Mouse (Mus musculus) intestine, embryonic 14.5 days (tissue): Measurements from ENCODE around the gene Bcl3. TPM values are rescaled to one million over a fixed set of nuclear protein-coding genes. Genes with fewer than 3 reads are reported as not detected.

Experiments
- ATAC-seq: fragments of 200-750 bp; cut with Nextera tagmentation; replicated peaks from 2 replicates; pipeline ENCODE4 v1.8.0; 2017; ENCODE audit warnings: low read depth, moderate number of reproducible peaks, moderate TSS enrichment, moderate library complexity; ENCODE audit not compliant: low FRiP score, low TSS enrichment
- DNase-seq: peaks from one replicate; pipeline ENCODE4 v3.0.0-alpha.2; 2018; ENCODE audit warnings: low spot score
- H3K27ac ChIP-seq: fragments of 300-500 bp; sonication (generic); 2 replicates; pipeline ENCODE4 v1.5.1; 2014; ENCODE audit warnings: low read depth, mild to moderate bottlenecking, control low read depth
- H3K27me3 ChIP-seq: fragments of 300-500 bp; sonication (generic); replicated peaks from 2 replicates; pipeline ENCODE4 v1.6.1; 2014; ENCODE audit warnings: low read length, control low read depth; ENCODE audit not compliant: control insufficient read depth, insufficient read depth
- H3K36me3 ChIP-seq: fragments of 300-500 bp; sonication (generic); 2 replicates; pipeline ENCODE4 v1.6.1; 2014; ENCODE audit warnings: low read length, control low read depth; ENCODE audit not compliant: control insufficient read depth, insufficient read depth
- H3K4me1 ChIP-seq: fragments of 300-500 bp; sonication (generic); replicated peaks from 2 replicates; pipeline ENCODE4 v1.6.1; 2014; ENCODE audit warnings: low read length, control low read depth, mixed read lengths; ENCODE audit not compliant: control insufficient read depth, insufficient read depth
- H3K4me2 ChIP-seq: fragments of 300-500 bp; sonication (generic); 2 replicates; pipeline ENCODE4 v1.6.1; 2014; ENCODE audit warnings: low read length
- H3K4me3 ChIP-seq: fragments of 300-500 bp; sonication (generic); 2 replicates; pipeline ENCODE4 v1.5.1; 2014; ENCODE audit warnings: low read depth, low read length, control low read depth, mixed read lengths
- H3K9ac ChIP-seq: fragments of 300-500 bp; sonication (generic); 2 replicates; pipeline ENCODE4 v1.6.1; 2014; ENCODE audit warnings: mild to moderate bottlenecking, low read length
- H3K9me3 ChIP-seq: fragments of 300-500 bp; sonication (generic); 2 replicates; pipeline ENCODE4 v1.6.1; 2016; ENCODE audit warnings: low read length, control low read depth; ENCODE audit not compliant: control insufficient read depth
- WGBS: fragments of 180-500 bp; shearing (Covaris S2); extraction: QIAGEN DNeasy Blood & Tissue Kit; methylation state at CpG from one replicate; pipeline ENCODE4 v1.1.7; 2014; 5-methylcytosine and 5-hydroxymethylcytosine counted together
- polyA plus RNA-seq: library from polyadenylated mRNA; unstranded; fragments of >200 nt; fragmentation: Nextera tagmentation; extraction: Ambion mirVana; gene quantifications from 2 replicates; pipeline ENCODE4 v1.2.1, GENCODE M21; 2014

Bcl3 gene
- polyA plus RNA-seq, 1 experiment from 2014 or later: 13.5 TPM

DNA sequence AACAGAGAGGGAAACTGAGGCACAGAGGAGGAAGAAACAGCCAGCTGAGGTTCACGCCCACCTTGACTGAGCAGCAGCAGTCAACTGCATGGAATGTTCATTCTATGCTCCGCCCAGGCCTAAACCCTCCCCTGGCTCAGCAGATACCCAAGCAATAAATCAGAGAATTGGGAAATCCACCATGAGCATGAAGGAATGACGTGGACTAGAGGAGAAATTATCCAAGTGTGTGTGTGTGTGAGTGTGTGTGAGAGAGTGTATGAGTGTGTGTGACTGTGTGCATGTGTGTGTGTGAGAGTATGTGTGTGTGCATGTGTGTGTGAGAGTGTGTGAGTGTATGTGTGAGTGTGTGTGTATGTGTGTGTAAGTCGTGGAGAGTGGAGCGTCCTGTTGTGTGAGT, 4.1 kb downstream of the Bcl3 start:
- peaks cover 38% of the 10 kb centered on the region for H3K4me1 ChIP-seq
- no peak overlapping the region for H3K9ac ChIP-seq
- no peak overlapping the region for H3K4me3 ChIP-seq
- H3K27me3 ChIP-seq: peaks cover 8% of the 10 kb centered on the region; the same call in 1 of the 2 replicates
- no peak overlapping the region for H3K27ac ChIP-seq
- H3K4me2 ChIP-seq: no peak overlapping the region
- WGBS: 62% methylated on average over 5 of the region's 5 CpGs
- DNase-seq: no peak
- no peaks in the 10 kb centered on the region for H3K36me3 ChIP-seq
- no peak for ATAC-seq
- peaks cover 5% of the 10 kb centered on the region; the same call in 1 of the 2 replicates for H3K9me3 ChIP-seq

DNA sequence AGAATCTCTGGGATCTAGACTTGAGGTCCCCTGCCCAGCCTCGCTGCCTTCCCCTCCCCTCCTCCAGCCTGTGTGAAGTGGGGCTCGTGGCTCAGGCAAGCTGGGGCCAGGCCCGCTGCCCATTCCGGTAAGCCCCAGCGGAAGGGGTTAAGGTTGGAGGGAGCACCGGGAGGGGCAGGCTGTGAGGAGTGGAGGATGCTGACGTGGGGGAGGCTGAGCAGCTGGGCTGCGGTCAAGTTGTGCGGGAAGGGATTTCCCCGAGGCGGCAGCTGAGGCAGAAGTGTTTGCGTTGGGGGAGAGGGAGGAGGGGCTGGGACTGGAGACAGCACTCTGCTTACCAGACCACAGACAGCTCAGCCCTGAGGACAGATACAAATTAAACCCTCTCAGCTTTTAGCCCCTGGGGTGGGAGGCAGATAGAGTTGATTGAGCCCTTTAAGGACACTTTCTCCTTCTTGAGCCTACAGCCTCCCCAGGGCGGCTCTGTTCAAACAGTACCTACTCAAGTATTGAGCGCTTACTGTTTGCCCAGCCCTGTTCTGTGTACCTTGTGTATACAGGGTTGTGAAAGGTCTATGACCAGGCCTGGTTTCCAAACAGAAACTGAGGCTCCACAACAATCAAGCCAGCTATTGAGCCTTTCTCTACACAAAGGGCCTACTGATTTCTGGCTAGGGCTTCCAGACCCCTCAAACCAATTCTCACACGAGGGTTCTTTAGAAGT, 5.0 kb downstream of the Bcl3 start:
- Histone ChIP-seq H3K4me2 (peak overlapping the region; percentile 61), H3K4me3 (peak overlapping the region; percentile 36), H3K4me1 (peaks cover 30% of the 10 kb centered on the region), H3K36me3 (no peaks in the 10 kb centered on the region), H3K9ac (0 out of 2 replicates have a peak overlapping the region, but pooled peaks have one; percentile 11), H3K27ac (peak overlapping the region; percentile 69), H3K27me3 (peaks cover 8% of the 10 kb centered on the region; the same call in 1 of the 2 replicates), H3K9me3 (peaks cover 5% of the 10 kb centered on the region; the same call in 1 of the 2 replicates)
- WGBS: 4% methylated on average over 15 of the region's 15 CpGs
- ATAC-seq: peak; percentile 57
- peak; percentile 77 for DNase-seq

DNA sequence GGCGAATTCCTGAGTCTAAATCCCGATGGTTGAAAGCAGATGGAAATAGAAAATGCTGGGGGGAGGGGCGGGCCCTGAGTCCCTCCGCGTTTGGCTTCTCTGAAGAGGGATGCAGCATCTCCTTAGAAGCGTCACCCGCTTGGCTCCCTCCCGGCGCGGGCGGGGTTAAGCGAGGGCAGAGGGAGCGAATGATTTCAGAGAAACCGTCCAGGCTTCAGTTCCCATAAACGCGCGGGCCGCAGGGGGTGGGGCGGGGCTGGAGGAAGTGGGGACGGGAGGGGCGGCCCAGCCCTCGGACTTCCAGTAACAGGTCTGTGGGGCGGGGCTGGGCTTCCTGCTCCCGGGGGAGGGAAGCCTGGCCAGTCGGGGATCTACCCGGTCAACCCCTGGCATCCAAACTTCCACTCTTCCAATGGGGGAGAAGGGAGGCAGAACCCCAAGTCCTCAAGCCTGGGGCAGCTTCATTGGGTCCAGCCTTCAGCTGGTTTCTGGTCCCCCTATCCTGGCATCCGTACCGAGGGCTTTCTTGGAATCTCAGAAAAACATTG, 6.3 kb downstream of the Bcl3 start:
- DNase-seq: peak; percentile 84
- peak overlapping the region; percentile 36 for H3K4me3 ChIP-seq
- peaks cover 28% of the 10 kb centered on the region for H3K4me1 ChIP-seq
- peak overlapping the region; percentile 69; the same call in 1 of the 2 replicates for H3K27ac ChIP-seq
- H3K9ac ChIP-seq: peak overlapping the region; percentile 25; the same call in 1 of the 2 replicates
- peaks cover 11% of the 10 kb centered on the region; the same call in 1 of the 2 replicates for H3K27me3 ChIP-seq
- no peaks in the 10 kb centered on the region for H3K36me3 ChIP-seq
- peak overlapping the region; percentile 61 for H3K4me2 ChIP-seq
- ATAC-seq: peak; percentile 56; the same call in 1 of the 2 replicates
- WGBS: under 1% methylated on average over 28 of the region's 28 CpGs
- H3K9me3 ChIP-seq: peaks cover 5% of the 10 kb centered on the region; the same call in 1 of the 2 replicates

DNA sequence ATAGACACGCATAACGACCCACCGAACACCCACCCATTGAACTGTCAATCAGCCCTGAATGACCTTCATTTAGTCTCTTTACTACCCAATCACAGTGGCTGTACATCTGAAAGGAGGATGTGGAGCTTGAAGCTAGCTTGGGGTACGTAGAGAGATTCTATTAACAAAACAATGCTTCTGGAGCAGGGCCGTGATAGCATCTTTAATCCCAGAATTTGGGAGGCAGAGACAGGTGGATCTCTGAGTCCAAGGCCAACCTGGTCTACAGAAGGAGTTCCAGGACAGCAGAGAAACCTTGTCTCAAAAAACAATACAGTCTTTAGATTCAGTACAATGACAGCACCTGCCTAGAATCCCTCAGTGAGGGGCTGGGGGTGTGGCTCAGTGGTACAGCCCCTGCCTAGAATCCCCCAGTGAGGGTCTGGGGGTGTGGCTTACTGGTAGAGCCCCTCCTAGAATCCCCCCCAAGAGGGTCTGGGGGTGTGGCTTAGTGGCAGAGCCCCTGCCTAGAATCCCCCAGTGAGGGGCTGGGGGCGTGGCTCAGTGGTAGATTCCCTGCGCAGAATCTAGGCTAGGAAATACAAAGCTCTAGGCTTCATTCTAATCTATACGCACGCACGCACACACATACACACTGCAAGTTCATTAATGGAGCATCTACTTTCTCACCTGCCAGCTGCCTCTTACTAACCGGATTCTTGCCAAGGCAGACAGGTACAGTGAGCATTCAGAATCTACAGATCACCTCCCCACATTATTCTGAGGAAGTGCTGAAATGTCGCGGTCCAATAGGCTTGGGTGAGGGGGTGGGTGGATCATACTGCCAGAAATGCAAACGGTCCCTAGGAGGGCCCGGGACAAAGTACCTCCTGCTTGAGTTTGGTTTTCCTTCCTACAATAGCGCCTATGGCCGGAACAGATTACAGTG, 7.0 kb downstream of the Bcl3 start:
- DNase-seq (no peak), ATAC-seq (no peak)
- Histone ChIP-seq H3K27ac (peak overlapping the region; percentile 69; the same call in 1 of the 2 replicates), H3K4me3 (peak overlapping the region; percentile 36), H3K36me3 (no peaks in the 10 kb centered on the region), H3K9me3 (peaks cover 2% of the 10 kb centered on the region; the same call in 1 of the 2 replicates), H3K4me2 (peak overlapping the region; percentile 61), H3K9ac (peak overlapping the region; percentile 25; the same call in 1 of the 2 replicates), H3K27me3 (peaks cover 18% of the 10 kb centered on the region; the same call in 1 of the 2 replicates), H3K4me1 (peaks cover 31% of the 10 kb centered on the region)
- 34% methylated on average over 17 of the region's 17 CpGs for WGBS

DNA sequence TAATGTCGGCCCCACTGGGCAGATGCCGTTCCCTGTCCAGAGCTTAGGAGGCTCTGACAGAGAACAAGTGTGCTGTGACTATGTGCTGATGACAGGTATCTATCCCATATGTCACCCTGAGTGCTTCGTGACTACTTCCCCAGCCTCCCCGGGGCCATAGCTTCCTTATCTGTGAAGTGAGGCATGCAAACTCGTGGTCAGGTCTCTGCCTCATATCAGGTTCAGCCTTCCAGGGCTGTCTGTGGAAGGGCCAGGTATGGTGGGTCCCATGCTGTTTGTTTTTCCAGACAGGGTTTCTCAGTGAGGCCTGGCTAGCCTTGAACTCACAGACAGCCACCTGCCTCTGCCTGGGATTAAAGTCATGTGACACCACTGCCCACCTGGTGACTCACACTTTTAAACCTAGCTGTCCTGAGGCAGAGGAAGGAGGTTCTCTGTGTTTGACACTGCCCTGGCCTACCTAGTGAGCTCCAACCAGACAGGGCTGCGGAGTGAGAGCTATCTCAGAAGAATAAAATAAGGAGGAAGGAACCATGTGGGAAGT, 8.9 kb downstream of the Bcl3 start:
- ATAC-seq: no peak
- Histone ChIP-seq H3K4me1 (peaks cover 27% of the 10 kb centered on the region), H3K36me3 (no peaks in the 10 kb centered on the region), H3K9me3 (no peaks in the 10 kb centered on the region), H3K27me3 (peaks cover 36% of the 10 kb centered on the region), H3K4me3 (no peak overlapping the region), H3K27ac (no peak overlapping the region), H3K4me2 (no peak overlapping the region), H3K9ac (no peak overlapping the region)
- no peak for DNase-seq
- WGBS: 77% methylated on average over 6 of the region's 6 CpGs

DNA sequence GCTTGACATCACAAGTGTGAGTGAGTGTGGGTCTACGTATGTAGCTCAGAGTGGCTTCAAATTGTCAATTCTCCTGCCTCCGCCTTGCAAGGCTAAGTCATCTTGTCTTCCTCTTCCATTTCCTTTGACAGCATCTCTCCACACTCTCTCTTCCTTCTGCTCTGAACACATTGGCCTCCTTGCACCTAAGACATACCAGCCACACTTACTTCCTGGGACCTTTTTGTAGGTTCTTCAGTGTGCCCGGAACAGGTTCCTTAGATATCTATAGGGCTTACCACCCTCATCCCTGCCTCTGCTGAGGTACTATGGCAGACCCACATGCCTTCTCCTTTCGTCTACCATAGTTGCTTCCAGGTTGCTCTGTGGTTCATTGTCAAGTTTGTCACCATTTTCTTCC, 9.4 kb downstream of the Bcl3 start:
- Histone ChIP-seq H3K36me3 (no peaks in the 10 kb centered on the region), H3K27me3 (peaks cover 38% of the 10 kb centered on the region), H3K27ac (no peak overlapping the region), H3K4me1 (peaks cover 23% of the 10 kb centered on the region), H3K9ac (no peak overlapping the region), H3K4me3 (no peak overlapping the region), H3K9me3 (no peaks in the 10 kb centered on the region), H3K4me2 (no peak overlapping the region)
- DNase-seq (no peak), ATAC-seq (no peak)
- WGBS: 81% methylated on average over 4 of the region's 4 CpGs

DNA sequence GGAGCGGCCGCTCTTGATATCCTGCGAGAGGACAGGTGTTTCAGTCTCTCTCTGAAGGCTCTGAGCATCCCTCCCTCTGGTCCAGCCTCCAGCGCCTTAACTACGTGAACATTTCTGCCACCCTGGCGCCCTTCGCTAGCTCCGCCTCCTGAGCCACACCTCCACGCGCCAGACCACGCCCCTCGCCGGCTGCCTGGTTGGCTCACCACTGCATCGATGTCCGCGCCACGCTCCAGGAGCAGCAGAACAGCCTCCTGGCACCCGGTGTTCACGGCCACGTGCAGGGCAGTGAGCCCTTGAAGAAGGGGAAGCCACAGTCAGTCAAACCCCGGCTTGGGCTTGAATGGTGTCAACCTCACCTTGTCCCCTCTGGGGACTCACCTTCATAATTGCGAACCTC, 11.5 kb downstream of the Bcl3 start:
- H3K9ac ChIP-seq: no peak overlapping the region
- DNase-seq (peak; percentile 78), ATAC-seq (peak; percentile 45; the same call in 1 of the 2 replicates)
- WGBS: 10% methylated on average over 22 of the region's 22 CpGs
- H3K4me2 ChIP-seq: peak overlapping the region; percentile 35
- H3K27me3 ChIP-seq: peaks cover 38% of the 10 kb centered on the region
- H3K4me1 ChIP-seq: peaks cover 4% of the 10 kb centered on the region; the same call in 1 of the 2 replicates
- no peak overlapping the region for H3K27ac ChIP-seq
- H3K9me3 ChIP-seq: no peaks in the 10 kb centered on the region
- H3K36me3 ChIP-seq: no peaks in the 10 kb centered on the region
- H3K4me3 ChIP-seq: no peak overlapping the region

DNA sequence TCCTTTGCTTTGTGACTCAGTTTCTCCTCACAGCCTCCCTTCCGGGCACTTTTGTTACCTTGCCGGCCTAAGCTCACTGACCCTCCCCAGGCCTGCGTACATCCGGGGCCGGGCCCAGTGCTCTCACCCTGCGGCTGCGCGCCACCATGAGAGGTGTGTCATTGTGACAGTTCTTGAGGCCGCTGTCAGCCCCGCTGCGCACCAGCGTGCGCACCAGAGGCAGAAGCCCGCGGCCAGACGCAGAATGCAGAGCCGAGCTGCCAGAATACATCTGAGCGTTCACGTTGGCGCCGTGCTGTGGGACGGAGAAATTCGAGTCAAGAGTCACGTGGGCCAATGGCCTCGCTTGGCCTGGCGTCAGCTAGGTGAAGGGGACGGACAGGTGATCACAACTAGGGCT, 13.2 kb downstream of the Bcl3 start:
- H3K36me3 ChIP-seq: no peaks in the 10 kb centered on the region
- DNase-seq (no peak), ATAC-seq (no peak)
- peak overlapping the region; percentile 22; the same call in 1 of the 2 replicates for H3K4me2 ChIP-seq
- H3K4me1 ChIP-seq: 0 out of 2 replicates have a peak, but pooled peaks cover 4% of the 10 kb centered on the region
- 11% methylated on average over 27 of the region's 27 CpGs for WGBS
- H3K9me3 ChIP-seq: no peaks in the 10 kb centered on the region
- no peak overlapping the region for H3K9ac ChIP-seq
- H3K4me3 ChIP-seq: no peak overlapping the region; the same call in 1 of the 2 replicates
- H3K27ac ChIP-seq: no peak overlapping the region
- H3K27me3 ChIP-seq: peaks cover 38% of the 10 kb centered on the region
